Mouse (Mus musculus): ENCODE results near the gene Gm11444.

Gm11444 gene

GRCm38 (mm10) chr11:85835753-85836522, 14.2 kb downstream of the Gm11444 start:
- no peak for DNase-seq (ENCODE audit: low read depth, low spot score)

GRCm38 (mm10) chr11:85835001-85835752, 15.0 kb downstream of the Gm11444 start:
- DNase-seq (ENCODE audit: low read depth, low spot score): no peak

DNA sequence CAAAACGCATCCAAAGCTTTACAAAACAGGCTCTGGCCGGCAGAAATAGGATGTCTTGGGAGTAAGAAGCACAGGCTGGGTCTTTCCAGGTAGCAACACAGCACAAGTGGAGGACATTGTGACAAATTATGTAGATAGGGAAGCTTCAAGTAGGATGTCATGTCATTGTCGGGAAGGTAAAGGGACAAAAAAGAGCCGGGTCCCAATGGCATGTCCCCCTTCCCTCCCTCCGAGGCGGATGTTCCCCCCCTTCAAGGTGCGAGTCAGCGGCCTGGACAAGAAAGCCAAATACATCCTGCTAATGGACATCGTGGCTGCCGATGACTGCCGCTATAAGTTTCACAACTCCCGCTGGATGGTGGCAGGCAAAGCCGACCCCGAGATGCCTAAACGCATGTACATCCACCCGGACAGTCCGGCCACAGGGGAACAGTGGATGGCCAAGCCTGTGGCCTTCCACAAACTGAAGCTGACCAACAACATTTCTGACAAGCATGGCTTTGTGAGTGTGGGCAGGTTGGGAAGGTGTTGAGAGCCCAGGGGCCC, 15.7 kb downstream of the Gm11444 start:
- no peak for DNase-seq (ENCODE audit: low read depth, low spot score)

- no peak for DNase-seq (ENCODE audit: low read depth, low spot score)
Measured at GRCm38 (mm10) chr11:85833761-85834385, 16.3 kb downstream of the Gm11444 start.

GRCm38 (mm10) chr11:85833081-85833521, 17.0 kb downstream of the Gm11444 start:
- no peak for DNase-seq (ENCODE audit: low read depth, low spot score)

DNA sequence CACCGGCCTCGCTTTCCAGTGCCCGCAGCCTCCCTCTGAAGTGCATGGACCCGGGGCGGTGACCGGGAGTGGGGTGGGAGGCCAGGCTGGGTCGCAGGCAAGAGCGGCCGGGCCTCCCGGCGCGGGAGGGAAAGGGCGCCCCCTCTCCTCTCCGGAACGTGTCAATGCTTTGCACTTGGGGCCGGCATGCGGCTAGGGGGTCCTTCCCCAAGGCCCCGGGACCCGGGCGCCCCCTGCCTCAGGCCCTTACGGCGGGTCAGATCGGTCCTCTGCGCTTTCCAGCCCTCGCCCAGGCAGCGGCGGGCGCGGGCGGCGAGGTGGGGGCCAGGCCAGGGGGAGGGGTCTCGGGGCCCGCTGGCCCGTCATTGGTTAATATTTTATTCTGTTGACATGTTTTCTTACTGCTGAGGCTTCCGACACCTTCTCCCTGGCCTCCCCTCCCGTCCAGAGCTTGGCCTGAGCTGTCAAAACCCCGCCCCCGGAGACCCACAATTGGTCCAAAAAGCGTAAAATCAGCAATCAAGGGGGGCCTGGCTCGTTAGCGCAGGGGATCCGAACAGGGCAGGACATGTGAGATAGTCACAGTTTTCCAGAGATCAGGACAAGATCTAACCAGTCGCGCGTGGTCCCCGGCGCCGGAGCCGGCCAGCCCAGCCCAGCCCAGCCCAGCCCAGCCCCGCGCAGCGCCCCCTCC, 17.8 kb downstream of the Gm11444 start, which contains the start of gene Tbx2:
Gene Tbx2, plus strand, starts transcription at position 321 of the 694 bp plus-strand sequence.
- no peak for DNase-seq (ENCODE audit: low read depth, low spot score)

GRCm38 (mm10) chr11:85831656-85832230, 18.4 kb downstream of the Gm11444 start:
- DNase-seq (ENCODE audit: low read depth, low spot score): no peak

GRCm38 (mm10) chr11:85830901-85831341, 19.2 kb downstream of the Gm11444 start:
- no peak for DNase-seq (ENCODE audit: low read depth, low spot score)

DNA sequence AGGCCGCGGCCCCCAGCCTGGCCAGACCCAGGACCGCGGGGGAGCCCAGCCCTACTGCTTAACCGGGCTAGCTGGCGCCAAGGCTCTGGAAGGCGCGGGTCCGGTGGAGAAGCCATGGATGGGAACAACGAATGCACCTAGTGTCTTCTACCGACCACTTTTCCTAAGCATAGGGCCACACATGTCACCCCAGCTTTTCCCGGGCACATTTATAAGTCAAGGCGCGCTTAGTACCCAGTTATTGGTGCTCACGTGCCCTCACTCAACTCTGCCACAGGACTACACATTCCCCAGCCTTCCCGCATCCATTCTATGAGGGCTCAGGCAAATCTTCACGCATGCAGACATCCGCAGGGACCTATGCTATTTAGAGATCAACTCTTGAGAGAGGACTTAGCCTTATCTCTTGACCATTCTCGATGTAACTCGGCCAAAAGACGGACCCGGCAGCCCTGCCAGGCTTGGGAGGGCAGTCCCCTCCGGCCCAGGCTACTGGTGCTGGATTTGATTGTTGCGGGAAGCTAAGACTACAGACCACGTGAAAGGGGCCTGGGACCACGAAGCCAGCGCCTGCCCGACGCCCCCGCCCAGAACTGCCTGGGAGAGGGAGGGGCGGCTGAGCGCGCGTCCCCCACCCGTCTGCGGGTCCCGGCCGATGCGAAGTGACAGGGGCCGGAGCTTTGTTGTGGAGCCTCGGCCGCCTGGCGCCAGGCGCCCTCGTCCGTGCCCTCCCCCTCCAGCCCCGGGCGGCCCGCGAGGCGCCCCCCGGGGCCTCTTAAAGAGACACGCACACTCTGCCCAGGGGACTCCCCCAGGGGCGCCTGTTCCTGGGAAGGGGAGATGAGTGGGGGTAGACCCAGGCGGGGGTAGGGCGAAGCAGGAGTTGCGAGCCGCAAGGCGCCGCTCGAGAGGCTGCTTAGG, 20.4 kb downstream of the Gm11444 start:
- no peak for DNase-seq (ENCODE audit: low read depth, low spot score)

DNA sequence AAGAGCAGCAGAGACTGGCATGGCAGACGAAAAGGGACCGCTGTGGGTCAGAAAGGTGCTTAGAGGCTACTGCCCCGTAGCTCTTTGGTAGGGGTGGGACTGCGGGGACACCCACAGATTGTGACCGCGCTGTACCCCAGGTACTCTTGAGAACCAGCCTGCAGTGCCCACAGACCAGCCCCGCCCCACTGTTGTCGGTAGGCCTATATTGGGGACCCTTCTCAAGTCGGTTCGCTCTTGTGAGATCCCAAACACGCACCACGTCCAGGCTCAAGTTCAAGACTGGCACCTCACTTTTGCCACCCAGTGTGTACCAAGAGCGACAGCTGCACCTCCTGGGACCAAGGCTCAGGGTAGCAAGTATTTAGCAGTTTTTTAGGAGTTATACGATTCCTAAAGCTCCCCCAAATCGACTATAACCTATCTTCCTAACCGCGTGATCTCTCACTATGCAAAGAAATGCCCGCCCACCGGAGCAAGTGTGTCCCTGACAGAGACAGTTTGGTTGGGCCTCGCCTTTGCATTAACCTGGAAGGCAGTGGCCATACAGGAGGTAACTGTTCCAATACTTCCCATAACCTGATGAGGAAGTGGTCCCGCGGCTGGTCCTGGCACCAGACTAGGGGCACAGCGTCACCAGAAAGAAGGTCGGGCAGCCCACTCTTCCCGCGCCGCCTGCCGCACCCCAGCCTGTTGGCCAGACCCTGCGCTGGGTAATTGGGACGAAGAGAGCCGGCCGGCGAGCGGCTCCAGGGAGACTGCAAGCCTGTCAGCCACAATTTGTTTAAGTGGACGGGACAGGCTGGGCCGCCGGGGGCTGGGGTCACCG, 21.2 kb downstream of the Gm11444 start:
- no peak for DNase-seq (ENCODE audit: low read depth, low spot score)

DNA sequence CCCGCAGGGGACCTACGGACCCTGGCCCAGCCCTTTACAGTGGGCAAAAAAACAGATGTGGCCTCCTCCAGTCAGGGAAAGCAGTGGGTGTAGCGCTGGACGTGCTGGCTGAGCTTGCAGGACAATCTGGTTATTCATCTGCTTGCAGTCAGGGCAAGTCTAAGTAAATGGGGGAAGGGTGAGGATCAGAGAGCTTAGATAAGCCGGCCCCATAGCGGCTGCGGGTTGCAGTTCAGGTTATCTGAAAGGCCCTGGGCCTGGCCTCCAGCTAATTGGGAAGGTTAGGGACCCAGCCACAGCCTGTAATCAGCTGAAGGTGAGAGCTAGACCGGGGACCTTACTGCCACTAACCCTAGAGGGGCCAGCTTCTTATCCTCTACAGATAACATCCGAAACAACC, 22.8 kb downstream of the Gm11444 start:
- DNase-seq (ENCODE audit: low read depth, low spot score): no peak

DNA sequence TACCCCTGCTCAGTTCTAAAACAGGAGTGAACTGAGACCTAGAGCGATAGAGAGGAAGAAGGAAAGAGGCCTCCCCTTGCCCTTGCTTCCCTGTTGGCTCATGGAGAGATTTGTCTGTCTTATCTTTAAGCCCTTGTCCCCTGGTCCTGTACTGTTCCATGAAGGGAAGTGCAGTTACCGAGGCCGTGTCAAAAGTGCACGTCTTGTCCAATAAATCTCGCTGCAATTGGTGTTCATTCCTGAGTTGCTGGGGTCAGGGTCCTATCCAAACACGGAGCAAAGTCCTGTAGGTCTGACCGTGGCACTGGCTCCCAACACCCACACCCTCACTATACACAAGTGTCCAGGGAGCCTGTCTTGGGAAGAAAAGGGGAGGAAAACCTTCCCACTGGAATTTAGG, 24.3 kb downstream of the Gm11444 start:
- no peak for DNase-seq (ENCODE audit: low read depth, low spot score)

DNA sequence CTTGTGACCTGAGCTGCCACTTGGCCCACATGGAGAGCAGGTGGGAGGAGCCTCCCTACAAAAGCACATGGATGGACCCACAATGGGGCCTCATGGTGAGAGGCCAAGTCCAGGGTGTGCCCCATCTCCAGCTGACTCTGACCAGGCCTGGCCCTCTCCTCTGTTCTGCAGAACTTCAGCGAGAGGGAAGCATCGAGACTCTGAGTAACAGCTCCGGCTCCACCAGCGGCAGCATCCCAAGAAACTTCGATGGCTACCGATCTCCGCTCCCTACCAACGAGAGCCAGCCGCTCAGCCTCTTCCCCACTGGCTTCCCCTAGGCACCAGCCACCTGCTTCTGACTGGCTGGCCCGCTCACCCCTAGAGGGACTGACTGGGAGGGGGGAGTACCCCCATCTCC, 25.1 kb downstream of the Gm11444 start:
- no peak for DNase-seq (ENCODE audit: low read depth, low spot score)

DNA sequence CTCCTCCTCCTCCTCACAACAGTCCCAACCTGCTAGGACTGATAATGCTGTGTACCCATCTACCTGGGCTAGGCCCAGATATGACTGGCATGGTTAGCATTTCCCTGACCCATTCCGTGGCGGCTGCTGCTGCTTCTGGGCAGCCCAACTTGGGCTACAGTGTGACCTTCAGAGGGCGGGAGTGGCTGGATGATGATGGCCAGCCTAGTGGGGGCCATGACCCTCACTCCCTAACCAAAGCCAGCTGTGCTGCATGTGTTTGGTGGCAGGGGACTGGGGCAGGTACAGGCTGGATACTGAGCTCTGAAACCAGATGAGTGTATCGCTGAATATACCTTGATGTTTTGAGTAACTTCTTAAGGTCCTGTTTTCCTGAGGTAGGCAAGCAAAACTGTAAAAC, 26.3 kb downstream of the Gm11444 start:
- DNase-seq (ENCODE audit: low read depth, low spot score): no peak

- peak; percentile 54 for DNase-seq (ENCODE audit: low read depth, low spot score)
Measured at GRCm38 (mm10) chr11:85823181-85823580, 27.0 kb downstream of the Gm11444 start.

GRCm38 (mm10) chr11:85821659-85822058, 28.5 kb downstream of the Gm11444 start:
- DNase-seq (ENCODE audit: low read depth, low spot score): no peak

- no peak for DNase-seq (ENCODE audit: low read depth, low spot score)
Measured at GRCm38 (mm10) chr11:85820959-85821358, 29.2 kb downstream of the Gm11444 start.

- no peak for DNase-seq (ENCODE audit: low read depth, low spot score)
Measured at GRCm38 (mm10) chr11:85818401-85818800, 31.7 kb downstream of the Gm11444 start.

DNA sequence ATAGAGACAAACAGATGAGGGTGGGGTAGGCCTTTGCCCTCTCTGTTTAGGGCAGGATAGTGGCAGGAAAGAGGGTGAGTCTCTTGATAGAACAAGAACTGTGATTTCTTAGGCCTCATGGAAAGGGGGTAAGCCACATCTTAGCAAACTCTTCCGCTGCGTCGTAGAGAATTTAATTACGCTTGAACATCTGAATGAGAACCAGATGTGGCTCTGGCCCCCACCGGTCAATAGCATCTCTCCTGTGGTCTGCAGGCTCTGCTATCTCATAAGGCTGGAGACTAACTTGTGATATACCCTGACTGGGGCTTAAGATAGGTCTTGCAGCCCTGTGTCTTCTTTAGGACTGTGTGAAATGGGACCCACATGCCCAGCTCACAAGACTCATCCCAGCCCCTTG, 33.7 kb downstream of the Gm11444 start:
- no peak for DNase-seq (ENCODE audit: low read depth, low spot score)
